Mouse (Mus musculus): Measurements from ENCODE around the gene Sugt1. TPM values are rescaled to one million over a fixed set of nuclear protein-coding genes. Genes with fewer than 3 reads are reported as not detected.

Sugt1 gene
- polyA plus RNA-seq (2016; fragmentation: Nextera tagmentation; extraction: Ambion mirVana) = 98.9 and 99.1 TPM in 2 replicates

DNA sequence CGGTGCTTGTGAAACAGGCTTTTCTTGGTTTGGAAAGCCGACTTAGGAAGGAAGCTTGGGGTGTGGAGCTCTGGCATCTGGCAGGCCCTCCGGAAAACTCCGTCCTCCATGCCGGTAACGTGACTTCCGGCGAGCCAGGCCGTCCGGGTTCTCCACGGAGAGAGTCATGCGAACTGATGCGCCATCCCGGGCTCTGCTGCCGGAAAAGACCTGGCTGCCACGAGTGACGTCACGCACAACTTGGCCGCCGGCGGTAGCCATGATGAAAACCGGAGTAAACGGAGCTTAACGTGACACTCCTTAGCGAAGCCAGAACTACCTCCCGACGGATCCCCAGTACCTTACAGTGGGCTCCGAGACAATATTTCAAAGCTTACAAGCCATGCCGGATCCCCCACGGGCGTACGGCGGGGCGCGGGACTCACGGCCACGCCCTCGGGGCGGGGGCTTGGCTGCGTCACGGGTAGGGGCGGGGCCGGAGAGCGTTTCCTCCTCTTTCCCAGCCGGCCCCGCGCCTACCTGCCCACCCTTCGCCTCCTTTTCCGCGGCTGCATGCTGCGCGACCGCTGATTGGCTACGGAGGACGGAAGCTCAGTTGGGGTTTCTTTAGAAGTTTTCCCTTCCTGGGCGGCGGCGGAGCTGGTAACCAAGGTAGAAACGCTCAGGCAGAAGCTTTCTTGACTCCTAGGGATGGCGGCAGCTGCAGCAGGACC lies at the start of gene Sugt1:
Gene Sugt1, plus strand, starts transcription at position 553 of the 713 bp plus-strand sequence.
- peak within 1 kb of the TSS; percentile 81 for H3K4me2 ChIP-seq
- peaks cover 19% of the 10 kb centered on the region for H3K4me1 ChIP-seq (replicated peaks)
- peak within 1 kb of the TSS; percentile 93 for H3K27ac ChIP-seq (ENCODE audit: poor library complexity, severe bottlenecking)
- H3K27me3 ChIP-seq (replicated peaks) = no peaks in the 10 kb centered on the region
- peak within 1 kb of the TSS; percentile 62 for H3K4me3 ChIP-seq
- H3K9me3 ChIP-seq (replicated peaks) = no peaks in the 10 kb centered on the region
- H3K36me3 ChIP-seq = peaks cover 14% of the 10 kb centered on the region; the same call in 1 of the 2 replicates
- WGBS = 0% methylated on average over 60 of the region's 60 CpGs
- H3K9ac ChIP-seq = peak within 1 kb of the TSS; percentile 81
- peak; percentile 99 for ATAC-seq (ENCODE audit: insufficient number of reproducible peaks, low FRiP score)

DNA sequence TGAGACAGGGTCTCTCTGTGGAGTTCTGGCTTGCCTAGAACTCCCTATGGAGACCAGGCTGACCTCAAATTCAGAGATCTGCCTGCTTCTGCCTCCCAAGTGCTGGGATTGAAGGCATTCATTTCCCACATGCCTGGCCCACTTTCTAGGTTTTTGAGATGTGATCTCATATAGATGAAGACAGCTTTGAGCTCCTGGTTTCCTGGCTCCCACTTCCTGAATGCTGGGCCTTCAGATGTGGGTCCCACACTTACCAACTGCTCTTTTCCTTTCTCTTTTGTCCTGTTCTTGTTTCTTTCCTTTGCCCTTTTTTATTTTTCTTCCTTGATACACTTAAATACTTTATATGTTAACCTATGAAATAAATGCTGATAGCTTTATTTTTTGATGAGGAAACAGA lies 49.6 kb upstream of the Sugt1 start:
- Histone ChIP-seq H3K27ac (ENCODE audit: poor library complexity, severe bottlenecking) (no peak overlapping the region), H3K4me3 (no peak overlapping the region), H3K9ac (no peak overlapping the region), H3K9me3 (replicated peaks) (no peaks in the 10 kb centered on the region), H3K36me3 (no peaks in the 10 kb centered on the region), H3K4me2 (no peak overlapping the region), H3K4me1 (replicated peaks) (peaks cover 32% of the 10 kb centered on the region), H3K27me3 (replicated peaks) (no peaks in the 10 kb centered on the region)
- no peak for ATAC-seq (ENCODE audit: insufficient number of reproducible peaks, low FRiP score)

DNA sequence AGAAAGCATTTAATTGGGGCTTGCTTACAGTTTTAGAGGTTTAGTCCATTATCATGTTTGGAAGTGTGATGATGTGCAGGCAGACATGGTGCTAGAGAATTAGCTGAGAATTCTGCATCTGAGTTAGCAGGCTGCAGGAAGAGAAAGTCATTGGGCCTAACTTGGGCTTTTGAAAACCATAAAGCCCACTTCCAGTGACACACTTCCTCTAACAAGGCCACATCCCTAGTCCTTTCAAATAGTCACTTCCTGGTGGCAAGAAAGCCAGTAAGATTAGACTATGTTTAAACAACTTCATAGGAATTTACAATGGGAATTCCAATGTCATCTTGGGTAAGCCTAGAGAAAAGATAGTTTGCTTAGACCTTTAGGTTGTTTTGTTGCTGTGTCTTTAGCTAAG lies 45.9 kb upstream of the Sugt1 start:
- H3K4me1 ChIP-seq (replicated peaks) = peaks cover 7% of the 10 kb centered on the region
- no peaks in the 10 kb centered on the region for H3K36me3 ChIP-seq
- no peak overlapping the region for H3K4me3 ChIP-seq
- H3K9ac ChIP-seq = no peak overlapping the region
- ATAC-seq (ENCODE audit: insufficient number of reproducible peaks, low FRiP score) = no peak
- no peak overlapping the region for H3K4me2 ChIP-seq
- H3K9me3 ChIP-seq (replicated peaks) = no peaks in the 10 kb centered on the region
- no peak overlapping the region for H3K27ac ChIP-seq (ENCODE audit: poor library complexity, severe bottlenecking)
- H3K27me3 ChIP-seq (replicated peaks) = no peaks in the 10 kb centered on the region

DNA sequence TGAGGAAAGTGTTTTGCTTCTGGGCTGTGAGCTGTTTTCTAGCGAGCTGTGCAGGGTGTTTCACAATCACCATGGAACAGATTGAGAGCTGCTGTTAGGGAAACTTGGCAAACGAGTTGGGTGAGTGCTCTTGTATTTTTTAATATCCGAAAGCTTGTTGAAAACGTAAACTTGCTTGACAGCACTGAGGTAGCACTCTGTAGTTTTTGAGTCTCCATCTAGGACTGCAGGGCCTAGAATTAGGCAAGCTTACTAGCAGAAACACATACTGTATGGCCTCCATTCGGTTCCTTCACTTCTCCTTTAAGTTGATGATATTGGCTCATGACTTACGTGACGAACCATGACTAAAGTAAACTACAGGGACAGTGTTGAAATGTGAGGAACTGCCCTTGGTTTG lies 38.1 kb upstream of the Sugt1 start:
- no peak overlapping the region for H3K4me2 ChIP-seq
- no peak for ATAC-seq (ENCODE audit: insufficient number of reproducible peaks, low FRiP score)
- H3K27me3 ChIP-seq (replicated peaks) = no peaks in the 10 kb centered on the region
- H3K4me1 ChIP-seq (replicated peaks) = peaks cover 6% of the 10 kb centered on the region; the same call in 1 of the 2 replicates
- H3K9me3 ChIP-seq (replicated peaks) = no peaks in the 10 kb centered on the region; the same call in 1 of the 2 replicates
- no peak overlapping the region for H3K27ac ChIP-seq (ENCODE audit: poor library complexity, severe bottlenecking)
- no peak overlapping the region for H3K4me3 ChIP-seq
- H3K9ac ChIP-seq = no peak overlapping the region
- H3K36me3 ChIP-seq = peaks cover 10% of the 10 kb centered on the region
- 74% methylated on average over 7 of the region's 7 CpGs for WGBS

DNA sequence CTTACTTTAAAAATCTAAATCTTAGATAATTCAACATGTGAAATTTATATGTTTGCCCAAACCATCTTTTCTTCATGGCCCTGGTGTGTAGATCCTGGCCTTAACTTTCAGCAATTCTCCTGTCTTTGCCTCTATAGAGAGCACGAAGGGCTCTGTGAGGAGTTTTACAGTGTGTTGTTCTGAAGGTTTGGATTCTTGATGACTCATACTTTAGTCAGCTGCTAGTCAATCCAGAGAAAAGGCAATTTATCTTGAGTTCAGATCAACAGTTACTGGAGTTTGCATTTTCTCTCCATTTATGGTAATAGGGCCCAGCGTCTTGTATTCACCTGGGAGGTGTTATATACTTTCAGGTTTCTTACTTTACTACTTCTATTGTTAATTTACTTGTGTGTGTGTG lies 35.6 kb upstream of the Sugt1 start:
- WGBS = 82% methylated on average over 2 of the region's 2 CpGs
- no peak for ATAC-seq (ENCODE audit: insufficient number of reproducible peaks, low FRiP score)
- H3K27ac ChIP-seq (ENCODE audit: poor library complexity, severe bottlenecking) = no peak overlapping the region
- no peak overlapping the region for H3K9ac ChIP-seq
- H3K36me3 ChIP-seq = peaks cover 10% of the 10 kb centered on the region
- H3K4me3 ChIP-seq = no peak overlapping the region
- H3K4me2 ChIP-seq = no peak overlapping the region
- H3K9me3 ChIP-seq (replicated peaks) = peaks cover 3% of the 10 kb centered on the region; the same call in 1 of the 2 replicates
- peaks cover 9% of the 10 kb centered on the region; the same call in 1 of the 2 replicates for H3K4me1 ChIP-seq (replicated peaks)
- H3K27me3 ChIP-seq (replicated peaks) = no peaks in the 10 kb centered on the region

DNA sequence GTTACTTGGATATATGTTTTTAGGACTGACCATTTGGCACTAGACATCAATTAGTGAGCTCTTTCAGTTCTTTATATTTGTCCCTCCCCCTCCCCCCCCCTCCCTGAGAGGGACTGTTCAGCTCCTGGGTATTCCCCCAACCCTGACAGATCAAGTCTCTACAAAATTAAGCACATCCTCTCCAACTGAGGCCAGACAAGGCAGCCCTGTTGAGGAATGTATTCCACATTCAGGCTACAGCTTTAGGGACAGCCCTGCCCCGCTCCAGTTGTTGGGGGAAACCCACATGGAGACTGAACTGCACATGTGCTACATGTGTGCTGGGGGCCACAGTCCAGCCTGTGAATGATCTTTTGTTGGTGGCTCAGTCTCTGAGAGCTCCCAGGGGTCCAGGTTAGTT lies 34.6 kb upstream of the Sugt1 start:
- H3K4me3 ChIP-seq = no peak overlapping the region
- 90% methylated on average over 1 of the region's 1 CpGs for WGBS
- H3K4me2 ChIP-seq = no peak overlapping the region
- peaks cover 10% of the 10 kb centered on the region for H3K36me3 ChIP-seq
- ATAC-seq (ENCODE audit: insufficient number of reproducible peaks, low FRiP score) = no peak
- H3K4me1 ChIP-seq (replicated peaks) = peaks cover 9% of the 10 kb centered on the region; the same call in 1 of the 2 replicates
- H3K27me3 ChIP-seq (replicated peaks) = no peaks in the 10 kb centered on the region
- H3K27ac ChIP-seq (ENCODE audit: poor library complexity, severe bottlenecking) = no peak overlapping the region
- peaks cover 3% of the 10 kb centered on the region; the same call in 1 of the 2 replicates for H3K9me3 ChIP-seq (replicated peaks)
- no peak overlapping the region for H3K9ac ChIP-seq

DNA sequence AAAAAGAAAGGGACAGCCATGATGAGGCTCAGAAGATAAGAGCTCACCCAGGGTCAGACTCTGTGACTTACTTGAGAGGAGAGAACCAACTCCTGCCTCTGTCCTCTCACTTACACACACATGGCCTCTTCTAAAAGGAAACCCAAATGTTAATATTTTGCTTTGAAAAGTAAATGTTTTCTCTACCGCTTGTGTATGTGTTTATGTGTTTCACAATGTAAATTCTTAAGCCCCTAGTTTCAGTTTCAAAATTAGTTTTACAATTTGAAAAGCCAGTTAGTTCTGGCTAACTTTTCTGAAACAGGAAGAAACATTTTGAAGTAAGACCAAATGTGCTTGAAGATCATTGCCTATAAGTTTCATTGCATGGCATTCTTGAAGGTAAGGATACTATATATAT lies 29.7 kb upstream of the Sugt1 start:
- H3K36me3 ChIP-seq = peaks cover 23% of the 10 kb centered on the region

DNA sequence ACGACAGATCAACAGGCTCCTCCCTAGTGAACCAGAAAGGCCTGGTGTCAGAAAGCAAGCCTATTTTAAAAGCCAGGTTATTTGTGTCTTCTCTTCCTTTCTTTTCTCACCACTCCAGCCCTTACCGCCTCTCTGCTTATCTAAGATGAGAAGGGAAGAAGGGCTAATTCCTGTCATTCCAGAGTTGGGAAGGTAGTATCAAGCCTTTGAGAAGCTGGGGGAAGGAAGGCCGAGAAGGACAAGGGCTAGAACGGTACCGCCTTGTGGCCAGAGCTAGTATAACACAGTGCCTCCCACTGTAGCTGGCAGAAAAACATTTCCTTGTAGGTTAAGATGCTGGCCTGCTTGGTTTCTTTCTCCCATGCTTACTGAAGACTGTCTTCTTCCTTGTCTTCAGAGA lies 24.7 kb upstream of the Sugt1 start:
- Histone ChIP-seq H3K36me3 (peaks cover 34% of the 10 kb centered on the region), H3K4me3 (no peak overlapping the region)
- WGBS = 5% methylated on average over 5 of the region's 5 CpGs

More for the DNA sequence above, 29.7 kb upstream of the Sugt1 start:
- H3K4me3 ChIP-seq = no peak overlapping the region
- peaks cover 3% of the 10 kb centered on the region for H3K9me3 ChIP-seq (replicated peaks)
- 86% methylated on average over 1 of the region's 1 CpGs for WGBS
- ATAC-seq (ENCODE audit: insufficient number of reproducible peaks, low FRiP score) = no peak
- H3K4me1 ChIP-seq (replicated peaks) = peaks cover 10% of the 10 kb centered on the region; the same call in 1 of the 2 replicates
- no peak overlapping the region for H3K27ac ChIP-seq (ENCODE audit: poor library complexity, severe bottlenecking)
- H3K9ac ChIP-seq = no peak overlapping the region
- no peak overlapping the region for H3K4me2 ChIP-seq
- no peaks in the 10 kb centered on the region for H3K27me3 ChIP-seq (replicated peaks)

DNA sequence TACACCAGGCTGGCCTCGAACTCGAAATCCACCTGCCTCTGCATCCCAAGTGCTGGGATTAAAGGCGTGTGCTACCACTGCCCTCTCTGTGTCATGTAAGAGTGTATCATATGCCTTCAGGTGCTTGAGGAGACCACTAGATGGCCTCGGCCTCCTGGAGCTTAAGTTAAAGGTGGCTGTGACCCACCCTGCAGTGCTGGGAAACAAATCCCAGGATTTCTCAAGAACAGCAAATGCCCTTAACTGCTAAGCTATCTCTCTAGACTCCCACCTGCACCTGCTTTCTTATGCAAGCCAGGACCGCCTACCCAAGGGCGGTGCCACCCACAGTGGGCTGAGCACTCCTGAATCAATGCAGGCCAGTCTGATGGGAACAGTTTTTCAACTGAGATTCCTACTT lies 22.7 kb upstream of the Sugt1 start:
- peaks cover 4% of the 10 kb centered on the region; the same call in 1 of the 2 replicates for H3K4me1 ChIP-seq (replicated peaks)
- no peak overlapping the region for H3K27ac ChIP-seq (ENCODE audit: poor library complexity, severe bottlenecking)
- H3K9ac ChIP-seq = no peak overlapping the region
- WGBS = 68% methylated on average over 6 of the region's 6 CpGs
- peaks cover 46% of the 10 kb centered on the region for H3K36me3 ChIP-seq
- H3K27me3 ChIP-seq (replicated peaks) = no peaks in the 10 kb centered on the region
- ATAC-seq (ENCODE audit: insufficient number of reproducible peaks, low FRiP score) = 0 out of 2 replicates have a peak, but pooled peaks have one; percentile 18
- no peak overlapping the region for H3K4me2 ChIP-seq
- no peaks in the 10 kb centered on the region; the same call in 1 of the 2 replicates for H3K9me3 ChIP-seq (replicated peaks)
- no peak overlapping the region for H3K4me3 ChIP-seq

More for the DNA sequence above, 24.7 kb upstream of the Sugt1 start:
- Histone ChIP-seq H3K27me3 (replicated peaks) (no peaks in the 10 kb centered on the region), H3K9me3 (replicated peaks) (no peaks in the 10 kb centered on the region; the same call in 1 of the 2 replicates), H3K27ac (ENCODE audit: poor library complexity, severe bottlenecking) (no peak overlapping the region), H3K4me1 (replicated peaks) (peaks cover 4% of the 10 kb centered on the region; the same call in 1 of the 2 replicates), H3K9ac (no peak overlapping the region), H3K4me2 (0 out of 2 replicates have a peak overlapping the region, but pooled peaks have one; percentile 1)
- peak; percentile 67; the same call in 1 of the 2 replicates for ATAC-seq (ENCODE audit: insufficient number of reproducible peaks, low FRiP score)

DNA sequence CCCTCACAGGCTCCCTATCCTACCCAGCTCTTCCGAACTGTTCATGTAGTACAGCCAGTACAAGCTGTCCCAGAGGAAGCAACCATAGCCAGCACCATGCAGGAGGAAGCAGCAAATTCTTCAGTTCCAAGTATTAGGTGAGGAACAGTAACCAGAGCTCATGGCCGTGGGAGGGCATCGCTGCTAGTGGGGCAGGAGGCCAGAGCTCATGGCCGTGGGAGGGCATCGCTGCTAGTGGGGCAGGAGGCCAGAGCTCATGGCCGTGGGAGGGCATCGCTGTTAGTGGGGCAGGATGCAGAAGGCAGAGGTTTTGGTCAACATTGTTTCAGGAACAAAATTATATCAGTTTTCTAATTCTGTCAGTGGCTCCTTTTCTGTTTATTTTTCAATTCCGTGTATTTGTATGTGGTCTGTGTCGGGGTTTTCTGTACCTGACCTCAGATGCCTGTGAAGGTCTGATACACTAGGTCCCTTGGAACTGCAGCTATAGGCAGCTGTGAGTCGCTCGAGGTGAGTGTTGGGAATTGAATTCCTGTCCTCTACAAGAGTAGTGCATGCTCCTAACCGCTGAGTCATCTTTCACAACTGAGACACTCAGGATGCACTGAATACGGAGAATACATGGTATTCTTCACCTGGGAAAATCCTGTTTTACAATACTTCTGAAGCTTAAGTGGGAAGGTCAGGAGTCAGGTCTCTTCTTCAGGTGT lies 13.9 kb upstream of the Sugt1 start:
- Histone ChIP-seq H3K27ac (ENCODE audit: poor library complexity, severe bottlenecking) (no peak overlapping the region), H3K9me3 (replicated peaks) (peaks cover under 1% of the 10 kb centered on the region; the same call in 1 of the 2 replicates), H3K4me1 (replicated peaks) (no peaks in the 10 kb centered on the region), H3K4me2 (no peak overlapping the region), H3K27me3 (replicated peaks) (no peaks in the 10 kb centered on the region), H3K36me3 (peaks cover 41% of the 10 kb centered on the region), H3K9ac (no peak overlapping the region), H3K4me3 (no peak overlapping the region)
- 85% methylated on average over 13 of the region's 13 CpGs for WGBS
- no peak for ATAC-seq (ENCODE audit: insufficient number of reproducible peaks, low FRiP score)

DNA sequence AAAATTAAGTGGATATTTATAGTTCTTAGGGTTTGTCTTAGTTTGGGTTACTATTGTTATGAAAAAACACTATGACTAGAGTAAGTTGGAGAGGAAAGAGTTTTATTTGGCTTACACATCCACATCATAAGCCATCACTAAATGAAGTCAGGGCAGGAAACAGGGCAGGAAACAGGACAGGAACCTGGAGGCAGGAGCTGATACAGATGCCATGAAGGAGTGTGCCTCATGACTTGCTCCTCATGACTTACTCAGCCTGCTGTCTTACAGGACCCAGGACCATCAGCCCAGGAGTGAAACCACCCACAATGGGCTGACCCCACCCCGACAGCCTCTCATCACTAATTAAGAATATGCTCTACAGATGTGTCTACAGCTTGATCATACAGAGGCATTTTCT lies 13.1 kb upstream of the Sugt1 start:
- H3K9me3 ChIP-seq (replicated peaks) = peaks cover 2% of the 10 kb centered on the region; the same call in 1 of the 2 replicates
- WGBS = 94% methylated on average over 1 of the region's 1 CpGs
- H3K4me2 ChIP-seq = no peak overlapping the region
- H3K27me3 ChIP-seq (replicated peaks) = no peaks in the 10 kb centered on the region
- H3K4me1 ChIP-seq (replicated peaks) = no peaks in the 10 kb centered on the region
- no peak overlapping the region for H3K27ac ChIP-seq (ENCODE audit: poor library complexity, severe bottlenecking)
- no peak for ATAC-seq (ENCODE audit: insufficient number of reproducible peaks, low FRiP score)
- no peak overlapping the region for H3K9ac ChIP-seq
- H3K4me3 ChIP-seq = no peak overlapping the region
- H3K36me3 ChIP-seq = peaks cover 40% of the 10 kb centered on the region
